Mouse (Mus musculus) limb, embryonic 12.5 days (tissue): ENCODE results near the gene Ap1s1. TPM values are rescaled to one million over a fixed set of nuclear protein-coding genes. Genes with fewer than 3 reads are reported as not detected.

ENCODE experiments used
- ATAC-seq: fragments of 200-750 bp; cut with Nextera tagmentation; 2 replicates; pipeline ENCODE4 v1.8.0; 2017; ENCODE audit warnings: low read depth, moderate TSS enrichment; ENCODE audit not compliant: insufficient number of reproducible peaks, insufficient read depth, low FRiP score, low TSS enrichment
- H3K27ac ChIP-seq: fragments of 300-500 bp; sonication (generic); 2 replicates; pipeline ENCODE4 v1.5.1; 2016; ENCODE audit warnings: mild to moderate bottlenecking, moderate library complexity
- H3K27me3 ChIP-seq: fragments of 300-500 bp; sonication (generic); 2 replicates; pipeline ENCODE4 v1.6.1; 2016; ENCODE audit warnings: mild to moderate bottlenecking, moderate library complexity
- H3K36me3 ChIP-seq: fragments of 300-500 bp; sonication (generic); 2 replicates; pipeline ENCODE4 v1.6.1; 2016; ENCODE audit warnings: mild to moderate bottlenecking, moderate library complexity
- H3K4me1 ChIP-seq: fragments of 300-500 bp; sonication (generic); replicated peaks from 2 replicates; pipeline ENCODE4 v1.6.1; 2016
- H3K4me2 ChIP-seq: fragments of 300-500 bp; sonication (generic); 2 replicates; pipeline ENCODE4 v1.6.1; 2016; ENCODE audit warnings: mild to moderate bottlenecking, moderate library complexity
- H3K4me3 ChIP-seq: fragments of 300-500 bp; sonication (generic); replicated peaks from 2 replicates; pipeline ENCODE4 v1.5.1; 2016; ENCODE audit warnings: mild to moderate bottlenecking
- H3K9ac ChIP-seq: fragments of 300-500 bp; sonication (generic); replicated peaks from 2 replicates; pipeline ENCODE4 v1.6.1; 2016; ENCODE audit warnings: mild to moderate bottlenecking, moderate library complexity
- H3K9me3 ChIP-seq: fragments of 300-500 bp; sonication (generic); 2 replicates; pipeline ENCODE4 v1.6.1; 2016; ENCODE audit warnings: mild to moderate bottlenecking, moderate library complexity
- WGBS: fragments of 180-500 bp; shearing (Covaris S2); methylation state at CpG from one replicate; pipeline ENCODE4 v1.1.7; 2016; 5-methylcytosine and 5-hydroxymethylcytosine counted together
- polyA plus RNA-seq: library from polyadenylated mRNA; unstranded; fragments of >200 nt; fragmentation: Nextera tagmentation; extraction: Ambion mirVana; gene quantifications from 2 replicates; pipeline ENCODE4 v1.2.1, GENCODE M21; 2016

Gene Ap1s1
- polyA plus RNA-seq, 1 experiment from 2014 or later: 153 TPM

GRCm38 (mm10) chr5:137025132-137025531 is 20.8 kb downstream of the Ap1s1 start:
- no peak overlapping the region for H3K4me2 ChIP-seq
- WGBS: under 1% methylated on average over 23 of the region's 23 CpGs
- H3K4me3 ChIP-seq: no peak overlapping the region

DNA sequence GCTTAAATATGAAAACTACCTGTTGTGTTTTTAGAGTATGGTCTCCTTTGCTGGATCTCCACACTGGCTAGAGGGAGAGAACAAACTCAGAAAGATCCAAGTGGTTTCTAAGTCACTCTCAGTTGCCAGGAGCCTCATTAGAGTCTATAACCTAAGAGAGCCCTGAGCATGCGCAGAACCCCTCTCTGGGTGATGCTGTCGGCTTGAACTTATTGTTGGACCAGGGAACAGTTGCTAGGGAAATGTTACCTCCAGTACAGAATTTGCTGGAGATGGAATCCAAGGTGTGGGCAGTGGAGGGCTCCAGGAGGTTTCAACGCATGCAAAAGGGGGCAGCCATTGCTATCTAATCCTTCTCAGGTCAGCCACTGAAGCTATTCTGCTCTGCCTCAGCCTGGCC is 21.6 kb downstream of the Ap1s1 start:
- 57% methylated on average over 3 of the region's 3 CpGs for WGBS
- peaks cover 64% of the 10 kb centered on the region for H3K27me3 ChIP-seq

More at GRCm38 (mm10) chr5:137025132-137025531, 20.8 kb downstream of the Ap1s1 start:
- Histone ChIP-seq H3K36me3 (no peaks in the 10 kb centered on the region), H3K9ac (no peak overlapping the region), H3K27me3 (peaks cover 70% of the 10 kb centered on the region), H3K4me1 (peaks cover 12% of the 10 kb centered on the region), H3K9me3 (no peaks in the 10 kb centered on the region), H3K27ac (no peak overlapping the region)
- no peak for ATAC-seq

DNA sequence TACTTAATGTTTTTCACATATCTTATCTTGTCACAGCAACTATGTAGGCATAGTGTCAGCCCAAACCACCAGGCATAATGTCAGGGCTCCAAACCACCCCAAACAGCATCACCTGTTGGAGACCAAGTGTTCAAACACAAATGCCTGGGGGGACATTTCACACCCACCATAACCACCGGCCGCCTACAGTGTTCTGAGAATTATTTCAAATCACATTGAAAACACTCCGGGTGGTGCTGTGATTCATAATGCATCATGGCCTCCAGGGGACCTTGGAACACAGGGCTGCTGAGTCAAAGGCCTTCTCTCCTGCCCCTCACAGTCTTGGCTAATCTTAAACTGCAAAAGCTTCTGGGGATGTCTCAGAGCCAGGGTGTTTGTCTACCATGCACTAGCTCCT is 30.0 kb downstream of the Ap1s1 start:
- no peaks in the 10 kb centered on the region for H3K9me3 ChIP-seq
- no peak overlapping the region for H3K4me2 ChIP-seq
- no peak overlapping the region for H3K9ac ChIP-seq
- no peak overlapping the region for H3K27ac ChIP-seq
- H3K36me3 ChIP-seq: no peaks in the 10 kb centered on the region
- H3K27me3 ChIP-seq: peaks cover 9% of the 10 kb centered on the region
- H3K4me1 ChIP-seq: no peaks in the 10 kb centered on the region
- no peak for ATAC-seq
- WGBS: 86% methylated on average over 3 of the region's 3 CpGs
- H3K4me3 ChIP-seq: no peak overlapping the region

More for the DNA sequence above, 21.6 kb downstream of the Ap1s1 start:
- peaks cover 6% of the 10 kb centered on the region; the same call in 1 of the 2 replicates for H3K4me1 ChIP-seq
- no peaks in the 10 kb centered on the region for H3K36me3 ChIP-seq
- no peak overlapping the region for H3K4me3 ChIP-seq
- no peak for ATAC-seq
- no peak overlapping the region for H3K27ac ChIP-seq
- H3K9ac ChIP-seq: no peak overlapping the region
- H3K9me3 ChIP-seq: no peaks in the 10 kb centered on the region
- no peak overlapping the region for H3K4me2 ChIP-seq

GRCm38 (mm10) chr5:137012401-137012950 is 33.5 kb downstream of the Ap1s1 start:
- WGBS: 76% methylated on average over 15 of the region's 15 CpGs
- Histone ChIP-seq H3K9ac (no peak overlapping the region), H3K27me3 (peaks cover 3% of the 10 kb centered on the region; the same call in 1 of the 2 replicates), H3K4me2 (no peak overlapping the region), H3K4me1 (no peaks in the 10 kb centered on the region), H3K27ac (no peak overlapping the region), H3K9me3 (no peaks in the 10 kb centered on the region), H3K4me3 (no peak overlapping the region), H3K36me3 (no peaks in the 10 kb centered on the region)
- ATAC-seq: no peak

GRCm38 (mm10) chr5:137009988-137010387 is 35.9 kb downstream of the Ap1s1 start:
- H3K27ac ChIP-seq: no peak overlapping the region
- 45% methylated on average over 3 of the region's 3 CpGs for WGBS
- H3K27me3 ChIP-seq: peaks cover 3% of the 10 kb centered on the region; the same call in 1 of the 2 replicates
- H3K9me3 ChIP-seq: no peaks in the 10 kb centered on the region
- no peak overlapping the region for H3K4me3 ChIP-seq
- ATAC-seq: no peak
- H3K36me3 ChIP-seq: no peaks in the 10 kb centered on the region
- H3K4me2 ChIP-seq: no peak overlapping the region
- H3K4me1 ChIP-seq: no peaks in the 10 kb centered on the region
- H3K9ac ChIP-seq: no peak overlapping the region

GRCm38 (mm10) chr5:137007276-137007675 is 38.7 kb downstream of the Ap1s1 start:
- H3K27ac ChIP-seq: no peak overlapping the region
- H3K36me3 ChIP-seq: no peaks in the 10 kb centered on the region
- H3K4me2 ChIP-seq: no peak overlapping the region
- no peaks in the 10 kb centered on the region for H3K9me3 ChIP-seq
- H3K4me3 ChIP-seq: no peak overlapping the region
- no peak for ATAC-seq
- WGBS: 69% methylated on average over 8 of the region's 8 CpGs
- H3K4me1 ChIP-seq: no peaks in the 10 kb centered on the region
- H3K9ac ChIP-seq: no peak overlapping the region
- H3K27me3 ChIP-seq: peaks cover 3% of the 10 kb centered on the region; the same call in 1 of the 2 replicates

DNA sequence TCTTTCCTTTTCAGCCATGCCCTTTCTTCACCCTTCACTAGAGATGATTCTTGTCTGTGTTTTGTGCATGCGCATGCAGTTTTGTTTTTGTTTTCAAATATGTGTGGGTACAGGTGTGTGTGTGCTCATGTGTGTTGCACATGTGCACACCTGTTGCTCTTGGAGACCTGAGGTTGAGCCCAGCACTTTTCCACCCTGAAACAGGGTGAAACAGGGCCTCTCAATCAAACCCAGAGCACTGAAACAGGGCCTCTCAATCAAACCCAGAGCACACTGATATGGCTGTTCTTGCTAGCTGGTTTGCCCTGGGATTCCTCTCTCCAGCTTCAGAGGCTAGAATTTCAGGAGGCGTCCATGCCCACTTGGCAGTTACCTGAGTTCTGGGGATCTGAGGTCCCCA is 45.3 kb downstream of the Ap1s1 start:
- no peak overlapping the region for H3K9ac ChIP-seq
- no peak for ATAC-seq
- H3K4me1 ChIP-seq: 0 out of 2 replicates have a peak, but pooled peaks cover 4% of the 10 kb centered on the region
- no peaks in the 10 kb centered on the region for H3K27me3 ChIP-seq
- H3K27ac ChIP-seq: no peak overlapping the region
- no peaks in the 10 kb centered on the region for H3K9me3 ChIP-seq
- no peak overlapping the region for H3K4me2 ChIP-seq
- WGBS: 83% methylated on average over 2 of the region's 2 CpGs
- H3K4me3 ChIP-seq: no peak overlapping the region
- H3K36me3 ChIP-seq: peaks cover 8% of the 10 kb centered on the region

GRCm38 (mm10) chr5:136999449-136999848 is 46.5 kb downstream of the Ap1s1 start:
- no peak for ATAC-seq
- 0 out of 2 replicates have a peak, but pooled peaks cover 4% of the 10 kb centered on the region for H3K4me1 ChIP-seq
- WGBS: 61% methylated on average over 5 of the region's 5 CpGs

GRCm38 (mm10) chr5:136989801-136990200 is 56.1 kb downstream of the Ap1s1 start:
- Histone ChIP-seq H3K27ac (no peak overlapping the region), H3K4me2 (no peak overlapping the region), H3K4me1 (peaks cover 15% of the 10 kb centered on the region), H3K9ac (no peak overlapping the region), H3K27me3 (no peaks in the 10 kb centered on the region), H3K4me3 (no peak overlapping the region), H3K36me3 (peaks cover 64% of the 10 kb centered on the region), H3K9me3 (no peaks in the 10 kb centered on the region)
- no peak for ATAC-seq
- WGBS: 94% methylated on average over 6 of the region's 6 CpGs

More at GRCm38 (mm10) chr5:136999449-136999848, 46.5 kb downstream of the Ap1s1 start:
- Histone ChIP-seq H3K27ac (no peak overlapping the region), H3K4me3 (no peak overlapping the region), H3K36me3 (peaks cover 19% of the 10 kb centered on the region), H3K9me3 (no peaks in the 10 kb centered on the region), H3K27me3 (no peaks in the 10 kb centered on the region), H3K9ac (no peak overlapping the region), H3K4me2 (no peak overlapping the region)

DNA sequence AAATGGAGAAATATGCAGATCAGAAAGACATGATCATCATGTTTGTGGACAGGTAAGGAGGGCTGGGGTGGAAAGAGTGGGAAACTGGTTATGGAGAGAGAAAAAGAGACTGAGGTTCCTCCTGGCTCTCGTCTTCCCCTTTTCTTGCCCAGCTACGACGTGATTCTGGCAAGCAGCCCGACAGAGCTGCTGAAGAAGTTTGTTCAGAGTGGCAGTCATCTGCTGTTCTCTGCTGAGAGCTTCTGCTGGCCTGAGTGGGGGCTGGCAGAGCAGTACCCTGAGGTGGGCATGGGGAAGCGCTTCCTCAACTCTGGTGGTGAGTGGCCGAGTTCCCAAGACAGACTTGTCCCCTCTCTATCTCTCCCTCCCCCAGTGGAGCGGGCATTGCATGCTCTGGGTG is 57.5 kb downstream of the Ap1s1 start:
- H3K9me3 ChIP-seq: no peaks in the 10 kb centered on the region
- no peaks in the 10 kb centered on the region for H3K27me3 ChIP-seq
- peak overlapping the region; percentile 87 for H3K4me2 ChIP-seq
- no peak overlapping the region for H3K27ac ChIP-seq
- peak overlapping the region; percentile 96 for H3K9ac ChIP-seq
- H3K4me1 ChIP-seq: peaks cover 15% of the 10 kb centered on the region
- H3K4me3 ChIP-seq: peak overlapping the region; percentile 87
- no peak for ATAC-seq
- 85% methylated on average over 7 of the region's 7 CpGs for WGBS
- peaks cover 63% of the 10 kb centered on the region for H3K36me3 ChIP-seq

DNA sequence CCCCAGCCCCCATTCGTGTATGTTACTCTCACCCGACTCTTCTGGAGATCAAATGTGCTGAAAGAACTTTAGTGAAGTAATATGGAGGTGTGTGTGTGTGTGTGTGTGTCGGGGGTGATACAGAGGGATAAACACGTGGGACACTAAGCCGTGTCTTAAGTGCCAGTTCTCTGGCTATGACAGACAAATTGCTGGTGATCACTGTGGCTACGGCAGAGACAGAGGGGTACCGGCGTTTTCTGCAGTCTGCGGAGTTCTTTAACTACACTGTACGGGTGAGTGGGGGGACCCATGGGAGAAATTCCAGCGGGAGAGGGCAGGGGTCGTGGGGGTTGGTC is 58.0 kb downstream of the Ap1s1 start, which contains the start of gene Znhit1:
Gene Znhit1, minus strand, starts transcription at position 88 of the 338 bp plus-strand sequence.
- peak within 1 kb of the TSS; percentile 87 for H3K4me3 ChIP-seq
- 10% methylated on average over 12 of the region's 12 CpGs for WGBS
- H3K27me3 ChIP-seq: no peaks in the 10 kb centered on the region
- peak within 1 kb of the TSS; percentile 87 for H3K4me2 ChIP-seq
- 0 out of 2 replicates have a peak, but pooled peaks have one; percentile 5 for ATAC-seq
- peaks cover 62% of the 10 kb centered on the region for H3K36me3 ChIP-seq
- peaks cover 15% of the 10 kb centered on the region for H3K4me1 ChIP-seq
- peak within 1 kb of the TSS; percentile 96 for H3K9ac ChIP-seq
- peak within 1 kb of the TSS; percentile 99 for H3K27ac ChIP-seq
- no peaks in the 10 kb centered on the region for H3K9me3 ChIP-seq
